Mouse (Mus musculus): Measurements from ENCODE around the gene Slc6a17.

Gene Slc6a17

DNA sequence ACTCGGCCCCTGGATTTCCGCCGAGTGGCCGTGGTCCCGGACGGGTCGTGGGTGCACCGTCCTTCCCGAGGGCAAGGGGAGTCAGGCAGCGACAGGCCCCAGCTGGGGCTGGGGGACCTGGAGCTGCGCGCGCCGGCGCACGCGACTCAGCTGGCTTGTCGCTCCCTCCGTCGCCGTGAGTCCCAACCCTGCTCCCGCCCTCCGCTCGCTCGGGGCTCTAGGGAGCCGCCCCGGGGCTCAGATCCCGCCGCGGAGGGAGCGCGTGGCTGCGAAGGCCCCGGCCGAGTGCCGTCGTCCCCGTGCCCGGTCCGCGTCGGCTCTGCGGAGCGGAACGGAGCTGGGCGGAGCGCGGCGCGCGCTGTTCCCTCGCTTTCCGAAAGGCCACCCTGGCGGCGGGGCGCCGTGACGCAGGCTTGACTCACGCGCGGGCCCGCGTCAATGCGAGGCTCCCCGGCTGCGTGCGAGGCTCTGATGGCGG lies at the start of gene Slc6a17:
Gene Slc6a17 (minus strand): TSS at position 388 of the 478 bp plus-strand sequence.
- no peak for DNase-seq

- DNase-seq: no peak
Measured at GRCm38 (mm10) chr3:107565331-107565730, 47.5 kb upstream of the Slc6a17 start.

GRCm38 (mm10) chr3:107563880-107564279 lies 46.1 kb upstream of the Slc6a17 start:
- no peak for DNase-seq

DNA sequence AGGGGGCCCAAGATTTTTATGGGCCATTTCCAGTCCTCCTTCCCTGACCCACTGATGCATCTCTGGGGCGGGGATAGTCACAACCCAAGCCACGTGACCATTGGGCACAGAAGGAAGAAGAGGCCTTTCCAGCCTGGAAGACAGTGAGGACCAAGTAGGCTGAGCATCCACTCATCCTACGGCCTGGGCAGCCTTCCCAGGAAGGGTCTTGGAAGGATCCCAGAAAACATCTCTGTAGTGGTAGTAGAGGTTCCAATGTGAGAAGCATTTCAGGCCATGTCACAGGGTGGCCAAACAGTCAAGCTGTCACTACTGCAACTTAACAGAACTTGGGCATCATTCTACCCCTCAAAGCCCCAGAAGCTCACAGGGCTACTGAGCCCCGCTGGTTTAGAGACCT lies 44.8 kb upstream of the Slc6a17 start:
- no peak for DNase-seq

GRCm38 (mm10) chr3:107562104-107562503 lies 44.3 kb upstream of the Slc6a17 start:
- DNase-seq: no peak

DNA sequence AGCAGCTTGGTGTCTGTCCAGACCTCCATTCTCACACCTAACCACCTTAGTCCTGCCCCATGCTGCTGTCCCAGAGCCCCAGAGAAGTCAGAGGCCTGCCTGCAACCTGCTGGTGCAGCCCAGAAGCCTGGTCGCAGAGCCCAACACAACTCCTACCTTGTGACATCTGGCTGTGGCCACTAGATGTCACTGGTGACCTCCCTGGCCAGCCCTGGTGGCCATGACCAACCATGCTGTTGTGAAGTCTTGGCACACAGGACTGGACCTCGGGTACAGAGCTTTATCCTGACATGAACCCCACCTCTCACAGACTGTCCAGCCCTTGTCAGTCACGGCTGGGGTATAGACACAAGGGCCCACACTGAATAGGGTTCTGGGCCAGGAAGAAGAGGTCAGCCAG lies 41.4 kb upstream of the Slc6a17 start:
- DNase-seq: peak; percentile 97

- no peak for DNase-seq
Measured at GRCm38 (mm10) chr3:107558740-107559139, 40.9 kb upstream of the Slc6a17 start.

DNA sequence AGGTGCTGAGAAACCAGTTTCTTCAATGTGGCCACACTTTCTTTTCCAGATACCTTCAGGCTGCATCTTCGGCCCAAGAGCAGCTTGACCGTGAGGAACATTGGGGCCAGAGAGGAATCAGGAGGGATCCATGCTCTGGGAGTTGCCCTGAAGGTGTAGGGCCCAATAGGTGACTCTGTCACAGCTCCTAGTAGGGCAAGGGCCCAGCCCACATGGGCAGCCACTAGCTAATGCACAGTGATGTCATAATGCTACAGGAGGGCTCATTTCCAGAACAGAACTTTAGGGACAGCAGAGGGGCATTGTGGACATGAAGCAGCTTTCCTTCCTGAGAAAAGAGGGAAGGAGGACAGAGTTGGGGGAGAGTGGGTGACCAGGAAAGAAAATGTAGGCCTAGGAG lies 37.0 kb upstream of the Slc6a17 start, which contains the start of gene Ubl4b:
Gene Ubl4b (minus strand): TSS at position 232 of the 400 bp plus-strand sequence.
- DNase-seq: no peak

DNA sequence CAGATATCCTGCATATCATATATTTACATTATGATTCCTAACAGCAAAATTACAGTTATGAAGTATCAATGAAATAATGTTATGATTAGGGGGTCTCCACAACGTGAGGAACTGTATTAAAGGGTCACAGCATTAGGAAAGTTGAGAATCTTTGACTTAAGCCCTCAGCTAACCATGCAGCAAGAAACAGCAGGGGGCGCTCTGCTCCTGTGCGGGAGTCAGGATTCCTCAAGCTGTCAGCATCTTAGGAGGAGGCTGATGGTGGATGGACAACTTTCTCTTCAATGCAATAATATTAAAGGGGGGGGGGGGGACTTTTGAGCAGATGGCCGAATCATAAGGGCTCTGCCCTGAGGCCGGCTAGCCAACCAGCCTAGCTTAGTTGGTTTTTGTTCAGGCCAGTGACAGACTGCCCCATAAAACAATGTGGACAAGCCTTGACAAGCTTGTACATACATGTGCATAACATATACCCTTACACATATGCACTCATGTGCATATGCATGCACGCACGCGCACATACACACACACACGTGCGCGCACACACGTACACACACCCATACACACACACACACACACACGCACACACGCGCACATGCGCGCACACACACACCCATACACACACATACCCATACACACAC lies 32.7 kb upstream of the Slc6a17 start:
- DNase-seq: no peak

- peak; percentile 97 for DNase-seq
Measured at GRCm38 (mm10) chr3:107546956-107547355, 29.1 kb upstream of the Slc6a17 start.

DNA sequence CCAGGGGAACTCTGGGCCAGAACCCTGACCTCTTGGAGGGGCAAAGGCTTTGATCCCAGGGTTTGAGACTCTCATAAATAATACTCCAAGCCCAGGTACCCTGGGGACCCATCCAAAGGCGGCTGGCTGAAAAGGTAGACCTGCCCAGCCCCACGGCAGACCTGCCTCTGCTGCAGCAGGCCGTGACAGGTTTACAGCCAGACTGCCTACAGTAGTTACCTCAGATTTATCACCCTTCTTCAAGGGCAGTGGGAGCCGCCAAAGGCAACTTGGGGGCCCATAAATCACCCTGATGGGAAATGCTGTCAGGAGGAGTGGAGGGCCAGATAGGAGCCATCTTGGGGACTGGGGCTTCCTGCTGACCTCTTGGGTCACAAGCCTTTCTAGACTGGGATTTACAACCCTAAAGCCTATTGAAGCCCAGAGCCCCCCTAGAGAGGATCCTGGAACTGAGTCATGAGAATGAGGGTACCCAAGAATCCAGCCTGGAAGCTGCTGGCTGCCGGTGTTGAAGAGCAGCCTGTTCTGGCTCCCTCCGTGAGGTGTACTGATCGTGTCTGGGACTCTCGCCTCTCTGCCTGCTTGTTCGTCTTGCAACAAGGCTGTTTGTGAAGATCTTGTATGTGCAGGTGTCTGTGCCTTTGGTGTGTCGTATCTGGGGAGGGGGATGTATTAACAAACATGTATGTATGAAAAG lies 28.0 kb upstream of the Slc6a17 start:
- DNase-seq: no peak

DNA sequence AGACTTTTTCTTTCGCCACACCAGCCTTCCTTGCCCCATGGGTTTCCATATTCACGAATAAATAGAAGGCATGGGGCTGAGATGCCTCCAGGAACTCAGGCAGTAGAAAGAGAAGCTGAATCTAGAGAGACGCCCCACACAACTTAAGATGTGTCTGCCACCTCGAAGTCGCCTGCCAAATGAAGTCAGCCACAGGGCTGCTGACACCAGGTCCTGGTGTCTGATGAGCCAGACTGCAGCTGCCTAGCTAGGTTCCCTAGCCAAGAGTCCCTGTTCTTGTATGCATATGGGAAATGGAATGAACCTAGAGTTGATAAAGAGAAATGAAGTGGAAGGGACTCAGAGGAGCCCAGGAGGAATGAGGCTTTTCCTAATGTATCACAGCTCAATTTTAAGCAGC lies 27.5 kb upstream of the Slc6a17 start:
- no peak for DNase-seq

DNA sequence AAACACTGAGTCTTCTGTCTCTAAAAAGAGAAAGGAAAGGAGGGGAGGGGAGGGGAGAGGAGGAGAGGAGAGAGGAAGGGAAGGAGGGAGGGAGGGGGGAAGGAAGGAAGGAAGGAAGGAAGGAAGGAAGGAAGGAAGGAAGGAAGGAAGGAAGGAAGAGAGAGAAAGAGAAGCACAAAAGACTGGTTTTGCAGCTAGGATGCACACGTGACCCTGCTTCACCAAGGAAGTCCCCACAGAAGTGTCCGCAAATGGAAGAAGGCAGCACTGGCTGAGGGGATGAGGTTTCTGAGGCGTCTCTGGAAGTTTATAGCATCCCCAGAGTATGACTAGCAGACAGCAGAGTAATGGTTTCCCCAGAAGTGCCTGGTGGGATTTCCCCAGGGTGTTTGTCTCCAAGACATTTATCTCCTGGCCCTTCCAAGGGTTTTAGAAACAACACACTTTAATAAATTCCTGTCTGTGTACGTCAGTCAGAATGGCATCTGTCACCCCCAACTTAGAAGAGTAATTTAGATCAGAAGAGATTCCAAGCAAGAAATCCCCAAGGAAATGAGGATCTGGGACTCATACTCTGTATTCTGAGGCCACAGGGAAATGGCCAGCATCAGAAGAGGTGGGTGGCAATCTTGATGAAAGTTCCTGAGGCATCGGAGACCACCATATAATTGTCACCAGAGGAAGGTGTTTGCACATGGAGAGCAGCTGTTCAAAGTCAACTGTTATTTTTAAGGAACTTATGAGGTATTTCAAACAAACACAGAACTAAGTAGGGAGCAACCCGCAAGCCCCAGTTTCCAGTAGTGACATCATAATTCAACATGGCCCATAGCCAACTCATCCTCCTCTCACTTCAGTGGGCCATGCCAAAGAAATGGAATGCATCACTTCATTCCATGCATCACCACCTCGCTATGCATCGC lies 25.6 kb upstream of the Slc6a17 start:
- DNase-seq: no peak

- no peak for DNase-seq
Measured at GRCm38 (mm10) chr3:107542584-107542983, 24.8 kb upstream of the Slc6a17 start.

DNA sequence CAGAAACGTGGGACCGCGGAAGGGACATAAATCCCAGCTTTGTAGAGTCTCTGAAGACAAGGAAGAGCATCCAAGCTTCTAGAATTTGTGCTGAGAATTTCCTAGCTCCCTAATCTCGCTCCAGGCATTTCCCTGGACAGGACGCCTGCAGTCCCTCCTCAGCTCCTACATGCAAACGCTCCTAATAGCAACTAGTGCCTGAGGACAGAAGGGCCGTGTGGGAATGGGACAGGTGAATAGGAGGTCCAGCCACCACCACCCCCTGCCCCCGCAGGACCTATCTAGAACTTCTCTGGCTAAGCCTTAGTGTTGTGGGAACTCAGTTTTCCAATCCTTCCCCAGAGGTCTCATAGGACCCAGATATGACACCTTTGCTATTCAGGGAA lies 19.7 kb upstream of the Slc6a17 start:
- no peak for DNase-seq

DNA sequence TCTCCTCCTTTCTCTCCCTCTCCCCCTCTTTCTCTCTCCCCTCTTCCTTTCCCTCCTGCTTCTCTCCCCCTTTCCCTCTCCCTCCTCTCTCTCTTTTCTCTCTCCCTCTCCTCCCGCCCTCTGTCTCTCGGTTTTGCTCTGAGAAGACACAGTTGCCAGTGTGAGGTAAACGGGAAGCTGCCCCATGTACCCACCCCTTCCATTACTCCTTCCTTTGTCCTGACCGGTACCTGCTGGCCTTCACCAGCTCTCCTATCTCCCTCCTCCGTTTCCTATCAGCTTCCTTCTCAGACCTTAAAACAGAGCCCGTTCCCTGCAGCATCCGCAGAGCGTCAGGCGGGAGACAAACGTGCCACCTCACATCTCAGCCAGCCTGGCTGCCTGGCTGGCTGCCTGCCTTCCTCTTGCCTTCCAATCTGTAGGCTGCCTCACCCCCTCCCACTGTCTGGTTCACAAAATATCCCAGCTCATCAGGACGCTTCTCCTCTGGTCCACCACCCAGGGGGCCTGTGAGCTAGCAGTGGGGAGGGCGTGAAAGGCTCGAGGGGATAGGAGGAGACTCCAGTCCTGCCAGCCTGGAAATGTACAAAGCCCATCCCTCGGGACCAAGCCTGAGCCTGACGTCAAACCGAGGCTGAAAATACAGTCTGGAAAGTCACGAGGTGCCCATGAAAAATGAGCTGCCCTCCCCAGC lies 19.1 kb upstream of the Slc6a17 start:
- DNase-seq: peak; percentile 92

DNA sequence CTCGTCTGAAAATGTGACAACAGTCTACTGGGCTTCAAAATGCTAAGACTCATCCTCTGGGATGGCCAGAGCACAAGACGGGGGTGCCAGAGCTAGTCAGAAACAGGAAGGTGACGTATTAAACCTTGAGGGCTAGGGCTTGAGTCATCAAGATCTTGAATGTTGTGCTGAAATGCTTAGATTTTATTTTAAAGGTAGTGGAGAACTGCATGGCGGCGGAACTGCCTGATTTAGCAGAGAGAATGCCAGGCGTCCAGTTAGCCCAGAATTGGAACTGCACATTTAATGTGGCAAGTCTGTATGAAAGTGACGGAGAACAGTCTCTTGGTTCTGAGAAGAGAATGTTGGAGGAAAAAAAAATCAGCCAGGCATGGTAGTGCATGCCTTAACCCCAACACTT lies 17.1 kb upstream of the Slc6a17 start:
- no peak for DNase-seq

DNA sequence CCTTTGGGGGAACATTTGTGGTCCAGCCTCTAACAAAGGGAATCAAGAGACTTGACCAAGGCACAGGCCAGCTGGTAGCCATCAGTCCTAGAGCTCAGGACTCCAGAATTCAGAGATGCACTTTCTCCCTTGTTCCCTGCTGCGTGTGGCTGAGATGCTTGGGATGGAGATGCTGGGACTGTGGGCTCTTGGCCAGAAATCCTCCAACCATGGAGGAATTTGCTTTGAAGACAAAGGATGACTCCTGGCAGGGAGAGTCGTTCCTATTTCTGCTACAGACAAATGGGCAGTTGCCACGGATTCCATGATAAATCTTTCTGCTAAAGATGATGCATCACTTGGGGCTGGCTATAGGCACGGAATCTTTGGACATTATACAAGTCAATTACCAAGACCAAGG lies 15.7 kb upstream of the Slc6a17 start:
- DNase-seq: no peak

- DNase-seq: no peak
Measured at GRCm38 (mm10) chr3:107530581-107530980, 12.8 kb upstream of the Slc6a17 start.

DNA sequence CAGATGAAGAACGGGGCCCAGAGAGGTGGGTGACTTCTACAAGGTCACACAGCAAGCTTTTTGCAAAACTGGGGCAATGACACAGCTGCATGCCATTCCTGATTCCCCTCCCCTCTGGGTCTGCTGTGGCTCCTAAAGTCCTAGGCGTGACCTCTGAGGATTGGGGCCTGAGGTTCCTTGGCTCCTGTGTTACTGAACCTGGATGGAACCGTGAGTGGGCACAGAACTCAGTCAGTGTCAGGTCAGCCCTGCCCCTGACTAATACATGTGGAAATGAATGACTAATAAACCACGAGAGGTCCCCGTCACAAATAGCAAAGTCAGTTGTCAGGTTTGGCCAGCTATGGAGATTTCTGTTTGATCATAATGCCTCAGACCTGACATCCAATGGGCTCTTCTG lies 11.4 kb upstream of the Slc6a17 start:
- no peak for DNase-seq

DNA sequence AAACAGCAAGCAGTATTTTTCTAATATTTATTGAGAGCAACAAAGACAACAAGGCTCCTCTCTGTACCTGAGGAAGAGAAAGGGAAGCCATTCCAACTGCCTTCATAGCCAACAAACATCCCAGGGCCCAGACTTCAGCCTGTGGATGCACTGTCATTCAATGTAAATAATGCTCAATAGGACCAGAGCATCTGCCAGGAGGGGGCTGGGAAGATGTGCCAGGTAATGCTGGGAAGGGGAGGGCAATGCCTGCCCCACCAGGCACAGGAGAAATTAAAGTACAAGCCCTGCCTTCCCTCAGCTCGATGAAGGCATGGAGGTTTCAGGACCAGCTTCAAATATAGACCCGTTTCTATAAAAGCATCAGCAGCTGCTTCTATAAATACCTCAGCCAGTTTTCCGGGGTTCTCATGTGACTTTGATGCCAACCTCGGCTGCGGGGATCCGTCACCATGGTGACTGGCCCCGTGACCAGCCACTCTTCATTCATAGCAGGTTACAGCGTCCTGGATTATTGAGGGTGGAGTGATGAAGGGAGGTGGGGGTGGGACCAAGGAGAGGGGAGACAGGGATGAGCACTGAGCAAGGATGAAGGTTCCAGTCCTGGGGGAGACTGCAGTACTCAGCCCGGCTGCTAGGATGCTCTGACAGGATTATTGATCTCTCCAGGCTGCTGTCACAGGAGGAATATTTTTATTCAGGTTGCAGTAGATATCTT lies 10.7 kb upstream of the Slc6a17 start:
- DNase-seq: peak; percentile 93

- no peak for DNase-seq
Measured at GRCm38 (mm10) chr3:107524547-107524946, 6.7 kb upstream of the Slc6a17 start.

All from heart, adult 11 months (tissue).